Mouse (Mus musculus) heart, postnatal 25 days (tissue): ENCODE data around the gene G3bp2. TPM values are rescaled to one million over a fixed set of nuclear protein-coding genes. Genes with fewer than 3 reads are reported as not detected.

Source experiments
- DNase-seq: peaks from one replicate; pipeline ENCODE4 v3.0.0; 2022; ENCODE audit warnings: low spot score
- intact Hi-C: fragments of 180-260 bp; cut with DNase I; formaldehyde crosslinking; loops from one replicate; pipeline ENCODE4 v1.15.1; 2025
- total RNA-seq, 2 experiments: library from RNA; stranded (reverse); gene quantifications; 2 replicates each; pipeline ENCODE4 v1.2.3; 2021

The G3bp2 gene
- total RNA-seq, 2 experiments from 2014 or later = 64.4 to 67.9 TPM

GRCm38 (mm10) chr5:92050419-92050818, 33.1 kb downstream of the G3bp2 start:
- intact Hi-C loops = no loop called here
- no peak for DNase-seq

DNA sequence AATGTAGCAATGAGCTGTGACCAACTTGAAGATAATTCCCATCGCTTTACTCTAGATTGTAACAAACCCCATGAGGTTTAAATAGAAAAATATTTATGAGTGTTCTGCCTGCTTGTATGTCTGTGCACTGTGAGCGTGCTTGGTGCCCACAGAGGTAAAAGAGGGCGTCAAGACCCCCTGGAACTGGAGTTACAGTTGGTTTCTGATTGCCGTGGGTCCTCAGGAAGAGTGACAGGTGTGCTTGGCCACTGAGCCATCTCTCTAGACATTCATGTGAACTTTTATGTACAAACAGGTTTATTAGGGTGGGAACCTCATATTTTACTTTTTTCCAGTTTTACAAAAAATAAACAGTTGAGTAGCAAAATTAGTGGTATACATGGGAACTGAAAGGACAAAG, 39.7 kb downstream of the G3bp2 start, which contains the start of gene Cdkl2:
Gene Cdkl2, minus strand, starts transcription at position 101 of the 400 bp plus-strand sequence.
- DNase-seq = no peak
- intact Hi-C loops = loop anchor here (5.0 kb wide), 2 partner anchors 39 to 81 kb away; partner anchors contain the start of genes G3bp2 and Rchy1

GRCm38 (mm10) chr5:92042377-92043348, 40.9 kb downstream of the G3bp2 start:
- peak; percentile 82 for DNase-seq
- intact Hi-C loops = loop anchor here (5.0 kb wide), 2 partner anchors 40 to 80 kb away; partner anchors contain the start of genes G3bp2 and Rchy1

DNA sequence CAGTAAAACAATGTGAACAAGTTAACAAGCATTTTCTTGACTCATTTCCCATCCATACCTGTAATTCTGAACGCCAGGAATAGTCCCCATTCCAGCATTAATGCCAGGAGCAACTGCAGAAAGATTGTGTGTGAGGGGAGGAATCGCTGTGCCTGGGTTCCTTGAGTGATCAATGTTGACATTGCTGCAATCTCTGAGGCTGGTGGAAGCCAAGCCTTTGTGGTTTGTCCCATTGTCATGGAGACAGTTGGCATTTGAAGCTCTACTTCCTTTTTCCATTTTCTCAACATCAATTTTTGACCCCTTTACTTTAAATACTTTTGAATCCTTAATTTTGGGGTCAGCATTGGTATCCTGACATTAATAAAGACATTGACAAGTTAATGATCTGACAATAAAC, 63.6 kb downstream of the G3bp2 start:
- intact Hi-C loops = no loop called here
- no peak for DNase-seq

GRCm38 (mm10) chr5:92011756-92012155, 71.8 kb downstream of the G3bp2 start:
- DNase-seq = no peak
- intact Hi-C loops = no loop called here

GRCm38 (mm10) chr5:92009827-92010226, 73.7 kb downstream of the G3bp2 start:
- no peak for DNase-seq
- intact Hi-C loops = no loop called here

GRCm38 (mm10) chr5:92003011-92003410, 80.5 kb downstream of the G3bp2 start:
- DNase-seq = no peak
- intact Hi-C loops = loop anchor here (2.0 kb wide), 1 partner anchor 538 kb away; no protein-coding TSS in a partner anchor

Other genes starting within 250 kb of the G3bp2 start
- 10 to 100 TPM; 28.2 to 32.4 TPM for gene Rchy1, start 120.7 kb downstream of the G3bp2 start, total RNA-seq
- not detected for gene Odaph, start 96.2 kb downstream of the G3bp2 start, total RNA-seq
- 1 to 10 TPM; 3.6 to 4.4 TPM for gene Cdkl2, start 39.8 kb downstream of the G3bp2 start, total RNA-seq
- 10 to 100 TPM; 38.2 to 38.3 TPM for gene Uso1, start 54.2 kb upstream of the G3bp2 start, total RNA-seq
- gene U90926, start 131.7 kb upstream of the G3bp2 start, total RNA-seq = not detected
- under 1 TPM in 1 of 2 experiments, not detected in 1; 0.16 TPM for gene Ppef2, start 172.6 kb upstream of the G3bp2 start, total RNA-seq
- gene Naaa, start 194.5 kb upstream of the G3bp2 start, total RNA-seq = 10 to 100 TPM; 12.6 to 12.9 TPM
- 10 to 100 TPM; 11.2 to 12.3 TPM for gene Sdad1, start 226.8 kb upstream of the G3bp2 start, total RNA-seq
- gene Cxcl9, start 244.4 kb upstream of the G3bp2 start, total RNA-seq = 1 to 10 TPM; 1.7 to 2.6 TPM
- 100 to 1,000 TPM; 689 to 788 TPM for gene Art3, start 248.1 kb upstream of the G3bp2 start, total RNA-seq